22 mouse cellular contexts compared by ENCODE assay signal in the genomic region with DNA sequence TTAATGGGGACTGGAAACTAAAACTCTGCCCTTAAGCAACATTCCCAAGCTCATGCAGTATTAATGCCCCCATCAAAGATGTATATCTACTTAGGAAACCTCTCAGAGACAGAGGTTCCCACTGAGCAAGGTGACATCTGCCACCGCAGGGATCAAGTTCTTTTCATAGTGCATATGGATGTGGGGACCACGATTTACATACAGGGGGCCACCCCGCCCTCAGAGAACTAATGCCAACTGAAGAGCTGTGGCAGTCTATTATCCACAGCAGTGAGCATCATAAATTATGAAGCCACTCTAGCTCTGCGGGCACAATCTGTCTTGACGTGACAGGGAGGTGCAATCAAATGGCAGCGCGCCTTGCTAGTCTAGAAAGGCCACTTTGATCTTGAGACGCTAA.
DNase-seq lines count a peak whose midpoint lies in the region; ATAC-seq lines count a peak whose summit lies in the region.
"Had no signal": no experiment of that assay in that cellular context is flagged by ENCODE, and none has a peak within 500 bp of the region (broad histone marks: within the 10 kb centered on the region; RNA-seq: fewer than 3 reads in every experiment).

No protein-coding gene starts in this region.

- H3K9me3 ChIP-seq in hindbrain, embryonic 13.5 days = no peaks in the 10 kb centered on the region
- no peaks in the 10 kb centered on the region for H3K9me3 ChIP-seq in midbrain, embryonic 14.5 days (ENCODE audit: control insufficient read depth, low read length)
- no peaks in the 10 kb centered on the region for H3K9me3 ChIP-seq in neural tube, embryonic 14.5 days (ENCODE audit: control insufficient read depth, low read length)
- no peaks in the 10 kb centered on the region for H3K9me3 ChIP-seq in limb, embryonic 10.5 days (replicated peaks)
- H3K9me3 ChIP-seq: forebrain, embryonic 10.5 days; heart, embryonic 10.5 days; limb, embryonic 12.5 days had no signal

- no peak overlapping the region for H3K27ac ChIP-seq in hindbrain, embryonic 13.5 days
- H3K27ac ChIP-seq in midbrain, embryonic 14.5 days (replicated peaks; ENCODE audit: low read depth, low read length) = no peak overlapping the region
- no peak overlapping the region for H3K27ac ChIP-seq in neural tube, embryonic 14.5 days (ENCODE audit: low read depth, low read length)
- H3K27ac ChIP-seq in limb, embryonic 10.5 days = no peak overlapping the region
- H3K27ac ChIP-seq: forebrain, embryonic 10.5 days; heart, embryonic 10.5 days; limb, embryonic 12.5 days had no signal

- H3K4me1 ChIP-seq in hindbrain, embryonic 13.5 days (replicated peaks) = 0 out of 2 replicates have a peak, but pooled peaks cover 16% of the 10 kb centered on the region
- 0 out of 2 replicates have a peak, but pooled peaks cover 10% of the 10 kb centered on the region for H3K4me1 ChIP-seq in midbrain, embryonic 14.5 days (ENCODE audit: control insufficient read depth, insufficient read depth, low read length)
- H3K4me1 ChIP-seq in neural tube, embryonic 14.5 days (ENCODE audit: control insufficient read depth, insufficient read depth, low read length) = no peaks in the 10 kb centered on the region
- H3K4me1 ChIP-seq in limb, embryonic 10.5 days = peaks cover 16% of the 10 kb centered on the region

- no peak overlapping the region for H3K4me2 ChIP-seq in hindbrain, embryonic 13.5 days
- H3K4me2 ChIP-seq in midbrain, embryonic 14.5 days (ENCODE audit: low read length) = no peak overlapping the region
- H3K4me2 ChIP-seq in neural tube, embryonic 14.5 days (ENCODE audit: low read depth, low read length) = no peak overlapping the region
- H3K4me2 ChIP-seq: limb, embryonic 12.5 days; liver, embryonic 11.5 days had no signal

- no peaks in the 10 kb centered on the region for H3K36me3 ChIP-seq in hindbrain, embryonic 13.5 days
- no peaks in the 10 kb centered on the region for H3K36me3 ChIP-seq in midbrain, embryonic 14.5 days (ENCODE audit: control insufficient read depth, insufficient read depth, low read length)
- H3K36me3 ChIP-seq in neural tube, embryonic 14.5 days (ENCODE audit: control insufficient read depth, insufficient read depth, low read length) = no peaks in the 10 kb centered on the region
- no peaks in the 10 kb centered on the region for H3K36me3 ChIP-seq in limb, embryonic 10.5 days
- H3K36me3 ChIP-seq: forebrain, embryonic 10.5 days; heart, embryonic 10.5 days; limb, embryonic 12.5 days had no signal

- DNase-seq in embryo, embryonic 11 days = peak; percentile 17
- no peak for DNase-seq in embryo, embryonic 10 days (ENCODE audit: low spot score)
- peak; percentile 78 for DNase-seq in midbrain, embryonic 14.5 days
- DNase-seq in limb, embryonic 10.5 days (ENCODE audit: low spot score) = no peak
- DNase-seq in T-cell, adult 2 months (ENCODE audit: low spot score) = no peak
- DNase-seq in adrenal gland, postnatal 14 days = no peak
- DNase-seq: adrenal gland, postnatal 10 days; cerebellum, adult 9-11 months; kidney, adult 9 months; kidney, postnatal 14 days; layer of hippocampus, postnatal 36 days; lung, adult 2 months; lung, postnatal 14 days; right cerebral cortex, postnatal 4 days; thymus, postnatal 14 days had no signal

- no peak overlapping the region for H3K4me3 ChIP-seq in hindbrain, embryonic 13.5 days
- no peak overlapping the region for H3K4me3 ChIP-seq in midbrain, embryonic 14.5 days (replicated peaks; ENCODE audit: low read depth, low read length)
- H3K4me3 ChIP-seq in neural tube, embryonic 14.5 days (ENCODE audit: low read depth, low read length) = no peak overlapping the region
- H3K4me3 ChIP-seq in limb, embryonic 10.5 days = no peak overlapping the region
- H3K4me3 ChIP-seq: forebrain, embryonic 10.5 days; heart, embryonic 10.5 days; limb, embryonic 12.5 days had no signal

- H3K9ac ChIP-seq in hindbrain, embryonic 13.5 days = no peak overlapping the region
- no peak overlapping the region for H3K9ac ChIP-seq in midbrain, embryonic 14.5 days (replicated peaks; ENCODE audit: low read length)
- H3K9ac ChIP-seq in neural tube, embryonic 14.5 days (replicated peaks; ENCODE audit: low read depth, low read length) = no peak overlapping the region
- H3K9ac ChIP-seq: limb, embryonic 12.5 days had no signal

- peak; percentile 66 for ATAC-seq in hindbrain, embryonic 13.5 days (ENCODE audit: low FRiP score)
- ATAC-seq in midbrain, embryonic 14.5 days (ENCODE audit: low FRiP score, low TSS enrichment) = peak; percentile 83
- peak; percentile 73; the same call in 1 of the 2 replicates for ATAC-seq in neural tube, embryonic 14.5 days (ENCODE audit: low read depth)
- ATAC-seq: intestine, embryonic 16.5 days had no signal

- H3K27me3 ChIP-seq in hindbrain, embryonic 13.5 days = no peaks in the 10 kb centered on the region
- H3K27me3 ChIP-seq in midbrain, embryonic 14.5 days (ENCODE audit: control insufficient read depth, insufficient read depth, low read length) = no peaks in the 10 kb centered on the region
- no peaks in the 10 kb centered on the region for H3K27me3 ChIP-seq in neural tube, embryonic 14.5 days (ENCODE audit: control insufficient read depth, insufficient read depth, low read length)
- H3K27me3 ChIP-seq in limb, embryonic 10.5 days (ENCODE audit: low read depth, poor library complexity, severe bottlenecking) = peaks cover 7% of the 10 kb centered on the region; the same call in 1 of the 2 replicates

- WGBS in hindbrain, embryonic 13.5 days = 66% methylated on average over 8 of the region's 8 CpGs
- WGBS in midbrain, embryonic 14.5 days = 60% methylated on average over 8 of the region's 8 CpGs
- WGBS in neural tube, embryonic 14.5 days = 27% methylated on average over 8 of the region's 8 CpGs
- 58% methylated on average over 8 of the region's 8 CpGs for WGBS in limb, embryonic 10.5 days

Comparison
In these comparisons a context has a peak if more than half of its experiments do, and no peak if none do; other contexts are left out.
1. DNase-seq: peak in embryo, embryonic 11 days (single experiment) and midbrain, embryonic 14.5 days (single experiment); none in embryo, embryonic 10 days (single experiment), limb, embryonic 10.5 days (single experiment), T-cell, adult 2 months (single experiment) and adrenal gland, postnatal 14 days (single experiment).
2. Peak in every context shown above with its lines, with median percentiles within 50 percentile points of each other: ATAC-seq.